Mouse (Mus musculus) bone marrow macrophage, adult 2 months (primary cell): ENCODE data around the gene Stra6l.

ENCODE experiments used
- CTCF ChIP-seq: IDR thresholded peaks from 2 replicates; pipeline ENCODE4 v1.5.1; 2012; ENCODE audit warnings: low read depth, mild to moderate bottlenecking, low read length, moderate library complexity
- POLR2A ChIP-seq: IDR thresholded peaks from 2 replicates; pipeline ENCODE4 v1.6.1; 2012; ENCODE audit warnings: mild to moderate bottlenecking, low read depth, low read length, borderline replicate concordance

GRCm38 (mm10) chr4:45869021-45869815 is 20.8 kb downstream of the Stra6l start:
- TF ChIP-seq CTCF: no peak
- no peak for TF ChIP-seq POLR2A
